Mouse (Mus musculus) frontal cortex, adult (tissue): Measurements from ENCODE around the gene Scly.

ENCODE experiments used
- ATAC-seq: cut with Nextera tagmentation; 2 replicates; pipeline ENCODE4 v1.9.2; 2017; ENCODE audit warnings: mild to moderate bottlenecking, moderate library complexity, mixed read lengths; ENCODE audit not compliant: low TSS enrichment

Gene Scly

GRCm38 (mm10) chr1:91299707-91300426 is 1.7 kb downstream of the Scly start:
- ATAC-seq: no peak

DNA sequence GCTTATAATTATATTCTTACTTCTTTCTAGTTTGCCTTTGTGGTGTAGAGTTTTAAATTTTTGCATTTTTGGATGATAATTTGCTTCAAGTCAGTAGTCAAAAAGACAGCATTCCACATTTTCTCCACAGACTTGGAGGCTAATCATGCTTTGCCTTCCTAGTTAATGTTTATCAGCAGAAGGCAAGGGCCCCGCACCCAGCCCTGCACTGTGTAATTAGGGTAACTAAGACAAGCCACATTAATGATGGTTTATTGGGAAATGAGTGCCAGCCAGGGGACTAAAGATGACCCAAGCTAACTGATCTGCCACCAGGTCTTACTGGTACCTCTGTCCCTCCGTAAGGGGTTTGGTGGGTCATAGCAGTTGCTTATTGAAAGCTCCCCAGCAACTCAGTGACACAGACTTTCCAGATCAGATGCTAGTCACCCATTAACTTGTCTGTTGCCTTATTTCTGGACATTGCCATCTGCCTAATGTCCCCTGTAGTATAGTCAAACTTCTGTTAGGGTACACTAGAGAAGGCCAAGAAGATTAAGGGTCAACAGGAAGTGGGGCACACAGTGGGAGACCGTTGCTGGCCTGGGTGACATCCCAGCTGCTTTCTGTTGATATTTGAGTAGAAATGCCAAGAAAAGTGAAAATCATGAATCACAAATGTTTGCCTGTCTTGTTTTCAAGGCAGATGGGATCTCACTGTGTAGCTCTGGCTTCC is 3.2 kb downstream of the Scly start:
- ATAC-seq: no peak

- no peak for ATAC-seq
These were observed 3.9 kb downstream of the Scly start for GRCm38 (mm10) chr1:91302021-91302420.

- ATAC-seq: no peak
These were observed 6.5 kb downstream of the Scly start for GRCm38 (mm10) chr1:91304621-91305020.

DNA sequence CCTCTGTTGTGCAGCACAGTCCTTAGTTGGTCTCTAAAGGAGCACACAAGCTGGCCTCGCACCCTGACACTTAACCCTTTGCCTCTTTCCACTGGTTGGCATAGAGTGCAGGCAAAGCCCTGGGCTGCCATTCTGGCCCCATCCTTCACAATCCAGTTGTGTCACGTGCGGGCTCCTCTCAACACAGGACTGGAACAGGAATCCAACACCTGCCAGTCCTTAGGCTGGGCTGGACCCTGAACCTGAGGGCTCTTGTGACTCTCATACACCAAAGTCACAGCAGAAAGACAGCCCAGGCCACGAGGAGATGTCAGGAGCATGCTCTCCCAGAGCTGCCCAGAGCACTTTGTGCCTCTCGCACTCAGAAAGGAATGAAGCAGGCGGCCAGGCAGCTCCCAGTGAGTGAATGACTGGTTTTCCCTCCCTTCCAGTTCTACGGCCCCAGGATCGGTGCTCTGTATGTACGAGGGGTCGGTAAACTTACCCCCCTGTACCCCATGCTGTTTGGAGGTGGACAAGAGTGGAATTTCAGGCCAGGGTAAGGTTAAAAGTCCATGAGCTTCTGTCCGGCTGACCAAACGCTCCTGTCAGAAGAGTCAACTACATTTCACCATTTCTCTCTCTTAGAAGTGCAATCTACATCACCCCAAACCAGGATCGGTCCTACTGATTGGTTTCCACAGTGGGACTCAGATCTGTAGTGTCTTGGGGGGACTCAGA is 11.4 kb downstream of the Scly start:
- ATAC-seq: no peak

- no peak for ATAC-seq
These were observed 14.1 kb downstream of the Scly start for GRCm38 (mm10) chr1:91312273-91312672.

- no peak for ATAC-seq
These were observed 15.1 kb downstream of the Scly start for GRCm38 (mm10) chr1:91313251-91313650.

GRCm38 (mm10) chr1:91317656-91318055 is 19.5 kb downstream of the Scly start:
- no peak for ATAC-seq

GRCm38 (mm10) chr1:91321760-91322438 is 23.8 kb downstream of the Scly start, which contains the start of gene Espnl:
Gene Espnl, plus strand, starts transcription at chr1:91322075.
- no peak for ATAC-seq

DNA sequence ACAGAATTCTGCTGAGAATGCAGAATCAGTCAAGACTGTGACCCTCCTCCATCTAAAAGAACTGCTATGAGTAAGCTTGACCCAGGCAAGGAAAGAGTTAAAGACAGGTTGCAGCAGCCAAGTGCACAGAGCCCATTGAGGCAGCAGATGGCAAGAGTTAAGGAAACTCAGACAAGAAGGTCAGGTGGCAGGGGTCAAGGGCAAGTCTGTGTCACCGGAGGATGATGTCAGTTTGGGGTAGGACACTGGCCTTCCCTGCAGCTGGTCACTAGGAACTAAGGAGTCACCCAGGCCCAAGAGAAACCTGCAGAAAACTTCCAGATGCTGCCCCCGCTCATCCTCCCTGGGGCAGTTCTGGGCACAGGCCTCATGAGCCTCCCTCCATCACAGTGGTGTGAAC is 26.5 kb downstream of the Scly start:
- ATAC-seq: no peak

DNA sequence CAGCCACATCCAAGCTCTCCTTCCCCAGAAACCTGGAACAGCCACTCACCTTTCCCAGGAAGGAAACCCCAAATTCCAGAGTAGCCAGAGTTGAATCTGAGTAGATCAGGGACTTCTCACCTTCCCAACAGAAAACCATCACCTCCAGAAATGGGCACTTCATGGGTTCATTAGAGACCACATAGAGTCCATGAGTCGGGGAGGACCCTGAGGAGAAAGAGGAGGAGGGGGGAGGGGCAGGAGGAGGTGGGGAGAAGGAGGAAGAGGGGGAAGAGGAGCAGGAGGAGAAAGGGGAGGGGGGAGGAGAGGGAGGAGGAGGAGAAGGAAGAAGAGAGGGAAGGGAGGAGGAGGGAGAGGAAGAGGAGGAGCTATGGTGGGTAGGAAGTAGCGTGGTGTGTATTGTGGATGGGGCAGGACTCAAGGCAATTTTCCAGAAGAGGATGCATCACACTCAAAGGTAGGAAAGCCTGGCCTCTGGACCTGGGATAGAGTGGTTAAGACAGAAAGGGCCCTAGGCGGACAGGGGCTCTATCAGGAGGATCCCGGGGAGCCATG is 27.4 kb downstream of the Scly start:
- ATAC-seq: no peak

GRCm38 (mm10) chr1:91332102-91332501 is 34.0 kb downstream of the Scly start:
- ATAC-seq: peak; percentile 90

GRCm38 (mm10) chr1:91333582-91333981 is 35.4 kb downstream of the Scly start:
- ATAC-seq: no peak

DNA sequence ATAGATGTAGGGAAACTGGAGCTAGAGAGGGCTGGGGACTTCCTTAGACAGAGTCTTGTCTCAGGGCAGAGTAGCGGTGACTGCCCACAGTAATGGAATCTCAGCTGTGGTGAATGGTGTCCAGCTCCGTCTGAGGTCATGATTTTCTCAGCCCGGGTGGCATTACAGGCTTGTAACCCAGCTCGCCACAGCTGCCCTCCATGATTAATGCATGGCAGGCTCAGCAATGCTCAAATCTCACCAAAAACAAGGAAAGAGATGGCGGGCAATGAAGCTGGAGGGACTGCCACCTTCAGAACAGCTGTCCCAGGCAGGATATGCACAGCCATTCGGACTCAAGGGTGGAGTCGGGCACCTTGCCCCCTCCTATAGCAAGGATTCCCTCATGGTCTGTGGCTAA is 39.2 kb downstream of the Scly start:
- ATAC-seq: no peak

GRCm38 (mm10) chr1:91344001-91344400 is 45.9 kb downstream of the Scly start:
- no peak for ATAC-seq

DNA sequence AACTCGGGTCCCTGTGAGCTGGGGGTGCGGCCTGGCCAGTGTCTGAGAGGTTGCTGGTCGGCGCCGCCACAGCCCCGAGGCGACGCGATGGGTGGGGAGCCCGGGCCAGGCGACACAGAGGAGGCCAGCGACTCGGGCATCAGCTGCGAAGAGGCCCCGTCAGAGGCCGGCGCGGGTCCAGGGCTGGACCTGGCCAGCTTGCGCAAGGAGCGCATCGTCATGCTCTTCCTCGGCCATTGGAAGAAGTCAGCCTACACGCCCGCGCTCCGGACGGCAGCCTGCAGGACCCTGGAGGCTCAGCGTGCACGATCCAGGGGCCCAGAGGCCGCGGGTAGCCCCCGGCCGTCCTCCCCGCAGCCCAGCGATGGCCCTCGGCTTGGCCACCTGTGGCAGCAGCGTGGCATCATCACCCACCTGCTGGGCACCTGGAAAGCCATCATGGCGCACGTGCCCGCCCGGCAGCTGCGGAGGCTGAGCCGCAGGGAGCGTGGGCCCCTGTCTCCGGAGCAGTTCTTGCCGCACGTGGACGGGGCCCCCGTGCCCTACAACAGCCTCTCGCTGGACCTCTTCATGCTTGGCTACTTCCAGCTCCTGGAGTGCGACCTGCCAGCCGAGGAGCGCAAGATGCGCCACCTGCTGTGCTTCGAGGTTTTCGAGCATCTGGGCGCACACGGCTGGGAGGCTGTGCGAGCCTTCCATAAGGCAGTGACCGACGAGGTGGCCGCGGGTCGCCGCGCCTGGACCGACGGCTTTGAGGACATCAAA is 47.0 kb downstream of the Scly start:
- ATAC-seq: peak; percentile 42; the same call in 1 of the 2 replicates

GRCm38 (mm10) chr1:91346892-91347291 is 48.8 kb downstream of the Scly start:
- peak; percentile 88 for ATAC-seq

DNA sequence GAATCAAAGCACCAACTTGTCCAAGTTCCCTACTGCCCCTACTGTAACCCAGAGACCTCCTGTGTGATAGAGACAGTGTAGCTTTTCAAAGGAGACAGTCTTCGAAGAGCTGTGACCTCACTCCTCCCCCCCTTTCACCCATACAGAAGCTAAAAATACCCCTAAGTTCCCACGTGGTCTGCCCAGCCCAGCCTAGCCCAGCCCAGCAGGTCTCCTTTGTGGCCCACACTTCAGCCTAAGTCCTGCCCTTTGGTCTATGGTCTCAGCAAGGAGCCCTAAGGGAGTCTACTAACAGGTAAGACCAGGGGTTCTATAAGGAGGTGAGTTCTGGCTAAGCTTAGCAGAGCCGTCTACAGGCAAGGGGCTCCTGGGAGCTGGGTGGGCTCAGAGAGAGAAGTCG is 52.7 kb downstream of the Scly start, which contains the start of gene Klhl30:
Gene Klhl30 (plus strand): TSS at position 176 of the 400 bp plus-strand sequence.
- no peak for ATAC-seq

DNA sequence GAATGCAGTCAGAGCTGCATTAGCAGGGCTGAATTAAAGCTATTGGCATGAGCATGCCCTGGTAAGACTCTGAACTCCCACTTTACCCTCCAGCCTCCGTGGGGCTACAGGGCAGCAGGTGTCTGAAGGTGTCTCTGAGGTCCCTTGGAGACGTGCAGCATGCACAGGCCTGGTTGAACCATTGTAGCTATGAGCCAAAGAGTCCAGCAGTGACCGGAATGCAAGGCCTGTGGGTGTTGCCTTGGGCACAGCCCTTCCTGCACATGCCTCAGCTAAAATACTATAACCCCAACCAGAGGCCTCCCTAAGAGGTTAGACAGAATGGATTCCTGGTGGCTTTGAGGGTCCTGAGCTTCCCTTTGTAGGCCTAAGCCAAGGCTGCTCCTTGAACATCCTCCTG is 53.1 kb downstream of the Scly start:
- no peak for ATAC-seq

GRCm38 (mm10) chr1:91352277-91352676 is 54.1 kb downstream of the Scly start:
- ATAC-seq: peak; percentile 77

- ATAC-seq: no peak
These were observed 58.0 kb downstream of the Scly start for GRCm38 (mm10) chr1:91356105-91356504.
